Mouse (Mus musculus): Measurements from ENCODE around the gene Tmem132d. TPM values are rescaled to one million over a fixed set of nuclear protein-coding genes. Genes with fewer than 3 reads are reported as not detected.

The Tmem132d gene
- polyA plus RNA-seq (2012; rRNA removed; ENCODE audit: low replicate concordance): 0.19 and 0.20 TPM in 2 replicates

GRCm38 (mm10) chr5:128432916-128433315 lies at the start of gene Tmem132d:
Gene Tmem132d, minus strand, starts transcription at chr5:128433077.

Other genes with a start within 250 kb of the Tmem132d start
- 0.37 and 0.44 TPM in 2 replicates for gene Fzd10, start 167.8 kb upstream of the Tmem132d start, polyA plus RNA-seq (2012; rRNA removed; ENCODE audit: low replicate concordance)

Measured in duodenum, adult 2 months (tissue).